Mouse (Mus musculus): ENCODE measurements around the gene Mmp21.
"Not testable (repeated sequence)": the region's sequence is repeated elsewhere in the genome, so short reads cannot be mapped to it uniquely, and the experiment has no call there.

DNA sequence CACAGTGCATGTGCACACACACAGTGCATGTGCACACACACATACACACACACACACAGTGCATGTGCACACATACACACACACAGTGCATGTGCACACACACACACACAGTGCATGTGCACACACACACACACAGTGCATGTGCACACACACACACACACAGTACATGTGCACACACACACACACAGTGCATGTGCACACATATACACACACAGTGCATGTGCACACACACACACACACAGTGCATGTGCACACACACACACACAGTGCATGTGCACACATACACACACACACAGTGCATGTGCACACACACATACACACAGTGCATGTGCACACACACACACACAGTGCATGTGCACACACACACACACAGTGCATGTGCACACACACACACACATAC lies 5.8 kb upstream of the Mmp21 start:
- not testable (repeated sequence) for TF ChIP-seq GATA1 (IDR thresholded peaks at IDR 0.05; ENCODE audit: borderline replicate concordance, low read length); FLI1 (IDR thresholded peaks at IDR 0.05; ENCODE audit: low read length)

All from megakaryocyte, embryonic 14.5 days (primary cell).